Mouse (Mus musculus) kidney, embryonic 15.5 days (tissue): ENCODE data around the gene Fbxw27. TPM values are rescaled to one million over a fixed set of nuclear protein-coding genes. Genes with fewer than 3 reads are reported as not detected.
"Not testable (repeated sequence)": the region's sequence is repeated elsewhere in the genome, so short reads cannot be mapped to it uniquely, and the experiment has no call there.

Experiments
- ATAC-seq: fragments of 200-750 bp; cut with Nextera tagmentation; replicated peaks from 2 replicates; pipeline ENCODE4 v1.8.0; 2017; ENCODE audit warnings: moderate TSS enrichment; ENCODE audit not compliant: low FRiP score
- H3K27ac ChIP-seq: fragments of 300-500 bp; sonication (generic); 2 replicates; pipeline ENCODE4 v1.5.1; 2015; ENCODE audit warnings: mild to moderate bottlenecking, inconsistent platforms
- H3K27me3 ChIP-seq: fragments of 300-500 bp; sonication (generic); 2 replicates; pipeline ENCODE4 v1.6.1; 2015; ENCODE audit warnings: inconsistent platforms
- H3K36me3 ChIP-seq: fragments of 300-500 bp; sonication (generic); 2 replicates; pipeline ENCODE4 v1.6.1; 2015; ENCODE audit warnings: inconsistent platforms
- H3K4me1 ChIP-seq: fragments of 300-500 bp; sonication (generic); 2 replicates; pipeline ENCODE4 v1.6.1; 2015; ENCODE audit warnings: inconsistent platforms
- H3K4me2 ChIP-seq: fragments of 300-500 bp; sonication (generic); 2 replicates; pipeline ENCODE4 v1.6.1; 2015; ENCODE audit warnings: moderate library complexity, mild to moderate bottlenecking, inconsistent platforms
- H3K4me3 ChIP-seq: fragments of 300-500 bp; sonication (generic); replicated peaks from 2 replicates; pipeline ENCODE4 v1.5.1; 2015; ENCODE audit warnings: mild to moderate bottlenecking, inconsistent platforms
- H3K9ac ChIP-seq: fragments of 300-500 bp; sonication (generic); 2 replicates; pipeline ENCODE4 v1.6.1; 2015; ENCODE audit warnings: mild to moderate bottlenecking, inconsistent platforms
- H3K9me3 ChIP-seq: fragments of 300-500 bp; sonication (generic); replicated peaks from 2 replicates; pipeline ENCODE4 v1.6.1; 2016; ENCODE audit warnings: inconsistent platforms
- WGBS: fragments of 180-500 bp; shearing (Covaris S2); methylation state at CpG from one replicate; pipeline ENCODE4 v1.1.7; 2015; ENCODE audit warnings: mixed read lengths; 5-methylcytosine and 5-hydroxymethylcytosine counted together
- polyA plus RNA-seq: library from polyadenylated mRNA; unstranded; fragments of >200 nt; fragmentation: Nextera tagmentation; extraction: Ambion mirVana; gene quantifications from 2 replicates; pipeline ENCODE4 v1.2.1, GENCODE M21; 2015

The Fbxw27 gene
- polyA plus RNA-seq, 1 experiment from 2014 or later = not detected

- Histone ChIP-seq H3K9ac (no peak overlapping the region), H3K4me2 (no peak overlapping the region), H3K9me3 (no peaks in the 10 kb centered on the region), H3K4me3 (no peak overlapping the region), H3K4me1 (no peaks in the 10 kb centered on the region), H3K27ac (no peak overlapping the region), H3K27me3 (no peaks in the 10 kb centered on the region), H3K36me3 (no peaks in the 10 kb centered on the region)
- 95% methylated on average over 1 of the region's 1 CpGs for WGBS
- ATAC-seq = peak; percentile 25; the same call in 1 of the 2 replicates
Measured at GRCm38 (mm10) chr9:109798051-109798450, 7.6 kb upstream of the Fbxw27 start.

- Histone ChIP-seq H3K27me3 (no peaks in the 10 kb centered on the region), H3K4me2 (no peak overlapping the region), H3K4me1 (no peaks in the 10 kb centered on the region), H3K9me3 (no peaks in the 10 kb centered on the region), H3K36me3 (no peaks in the 10 kb centered on the region), H3K9ac (no peak overlapping the region), H3K27ac (no peak overlapping the region), H3K4me3 (no peak overlapping the region)
- WGBS = 88% methylated on average over 2 of the region's 2 CpGs
- ATAC-seq = no peak
Measured at GRCm38 (mm10) chr9:109795811-109796210, 5.3 kb upstream of the Fbxw27 start.

GRCm38 (mm10) chr9:109795221-109795620, 4.8 kb upstream of the Fbxw27 start:
- ATAC-seq = no peak
- 54% methylated on average over 2 of the region's 2 CpGs for WGBS
- no peaks in the 10 kb centered on the region for H3K9me3 ChIP-seq

GRCm38 (mm10) chr9:109766841-109767240, 23.6 kb downstream of the Fbxw27 start:
- H3K9ac ChIP-seq, H3K27ac ChIP-seq, ATAC-seq, H3K9me3 ChIP-seq, H3K4me2 ChIP-seq, H3K4me3 ChIP-seq, H3K27me3 ChIP-seq, H3K4me1 ChIP-seq, H3K36me3 ChIP-seq: not testable (repeated sequence)
- 74% methylated on average over 1 of the region's 1 CpGs for WGBS

More at GRCm38 (mm10) chr9:109795221-109795620, 4.8 kb upstream of the Fbxw27 start:
- Histone ChIP-seq H3K4me1 (no peaks in the 10 kb centered on the region), H3K4me2 (no peak overlapping the region), H3K9ac (no peak overlapping the region), H3K4me3 (no peak overlapping the region), H3K27ac (no peak overlapping the region), H3K27me3 (no peaks in the 10 kb centered on the region), H3K36me3 (no peaks in the 10 kb centered on the region)

DNA sequence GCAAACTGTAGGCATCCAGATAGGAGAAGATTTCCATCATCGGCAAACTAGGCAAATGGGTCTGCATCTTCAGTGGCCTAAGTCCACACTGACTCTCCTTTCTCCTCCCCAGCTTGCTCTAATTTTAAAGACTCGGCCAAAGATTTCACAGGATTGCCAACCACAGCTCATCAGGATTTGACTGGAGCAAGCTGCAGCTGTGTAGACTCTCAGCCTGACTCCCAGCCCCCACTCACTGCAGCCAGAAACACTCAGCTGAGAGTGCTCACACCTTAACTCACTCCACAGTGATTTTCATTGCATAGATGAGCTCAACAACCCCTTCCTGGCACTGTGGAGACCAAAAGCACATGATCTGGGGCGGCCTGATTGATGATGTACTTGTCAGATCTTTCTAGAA, 44.5 kb downstream of the Fbxw27 start, which contains the start of gene Fbxw26:
Gene Fbxw26, minus strand, starts transcription at position 101 of the 400 bp plus-strand sequence.
- H3K27ac ChIP-seq, ATAC-seq, H3K27me3 ChIP-seq, H3K9ac ChIP-seq, H3K36me3 ChIP-seq, H3K4me1 ChIP-seq, H3K4me2 ChIP-seq, H3K4me3 ChIP-seq, H3K9me3 ChIP-seq: not testable (repeated sequence)
- WGBS = 91% methylated on average over 3 of the region's 3 CpGs

Other genes starting within 250 kb of the Fbxw27 start
- 0.93 and 0.96 TPM in 2 replicates for gene Fbxw15, start 222.4 kb downstream of the Fbxw27 start, polyA plus RNA-seq
- gene Fbxw24, start 164.6 kb downstream of the Fbxw27 start, polyA plus RNA-seq = 0.32 and 0.44 TPM in 2 replicates
- gene Fbxw25, start 126.0 kb downstream of the Fbxw27 start, polyA plus RNA-seq = 0.10 and 0.21 TPM in 2 replicates
- 0.10 TPM in 1 of 2 replicates, not detected in the other for gene Fbxw18, start 88.0 kb downstream of the Fbxw27 start, polyA plus RNA-seq
- not detected in 2 replicates for gene Fbxw26, start 44.6 kb downstream of the Fbxw27 start, polyA plus RNA-seq
- gene Spink8, start 21.6 kb upstream of the Fbxw27 start, polyA plus RNA-seq = 14.2 and 14.3 TPM in 2 replicates
- 70.2 and 78.4 TPM in 2 replicates for gene Nme6, start 42.1 kb upstream of the Fbxw27 start, polyA plus RNA-seq
- 3.1 and 4.5 TPM in 2 replicates for gene Camp, start 58.9 kb upstream of the Fbxw27 start, polyA plus RNA-seq
- 26.3 and 29.5 TPM in 2 replicates for gene Cdc25a, start 84.9 kb upstream of the Fbxw27 start, polyA plus RNA-seq
- gene Map4, start 140.8 kb upstream of the Fbxw27 start, polyA plus RNA-seq = 56.2 and 62.0 TPM in 2 replicates